11 mouse cellular contexts compared by ENCODE assay signal in genomic region chr5:121340965-121341473, GRCm38 (mm10). TPM values are rescaled to one million over a fixed set of nuclear protein-coding genes. Genes with fewer than 3 reads are reported as not detected.
DNase-seq lines count a peak whose midpoint lies in the region; ATAC-seq and TF ChIP-seq lines count a peak whose summit lies in the region.
"Had no signal": no experiment of that assay in that cellular context is flagged by ENCODE, and none has a peak within 500 bp of the region (broad histone marks: within the 10 kb centered on the region; RNA-seq: fewer than 3 reads in every experiment).

No protein-coding gene starts in this region.

- no peaks in the 10 kb centered on the region for H3K27me3 ChIP-seq in hindbrain, embryonic 11.5 days (ENCODE audit: control insufficient read depth, insufficient read depth, low read length)
- no peaks in the 10 kb centered on the region for H3K27me3 ChIP-seq in hindbrain, embryonic 12.5 days
- no peaks in the 10 kb centered on the region for H3K27me3 ChIP-seq in C2C12 (ENCODE audit: control insufficient read depth, insufficient read depth, insufficient read length)
- H3K27me3 ChIP-seq in limb, embryonic 12.5 days = no peaks in the 10 kb centered on the region

- no peaks in the 10 kb centered on the region for H3K79me3 ChIP-seq in C2C12 (ENCODE audit: low read depth)

- no peak overlapping the region for H3ac ChIP-seq in C2C12 (ENCODE audit: control insufficient read depth, insufficient read length, low read depth)

- H3K4me2 ChIP-seq in hindbrain, embryonic 11.5 days (replicated peaks; ENCODE audit: low read depth, low read length) = no peak overlapping the region
- H3K4me2 ChIP-seq in hindbrain, embryonic 12.5 days (replicated peaks) = no peak overlapping the region
- no peak overlapping the region for H3K4me2 ChIP-seq in limb, embryonic 12.5 days
- H3K4me2 ChIP-seq: midbrain, embryonic 11.5 days had no signal

- H3K79me2 ChIP-seq in C2C12 (ENCODE audit: control insufficient read depth, insufficient read depth) = no peaks in the 10 kb centered on the region

- DNase-seq in hindbrain, embryonic 11.5 days (ENCODE audit: low spot score) = peak; percentile 5
- DNase-seq in embryo, embryonic 10.5 days (ENCODE audit: low spot score) = peak; percentile 69
- DNase-seq in adrenal gland, postnatal 25 days = no peak
- DNase-seq in heart, postnatal 25 days (ENCODE audit: low spot score) = no peak
- no peak for DNase-seq in gastrocnemius, postnatal 14 days
- DNase-seq: heart, postnatal 4 days; right cerebral cortex, postnatal 14 days had no signal

- H3K9me3 ChIP-seq in hindbrain, embryonic 11.5 days (ENCODE audit: control insufficient read depth, low read length) = no peaks in the 10 kb centered on the region
- H3K9me3 ChIP-seq in hindbrain, embryonic 12.5 days (replicated peaks) = no peaks in the 10 kb centered on the region
- H3K9me3 ChIP-seq in limb, embryonic 12.5 days = no peaks in the 10 kb centered on the region

- ATAC-seq in hindbrain, embryonic 11.5 days (ENCODE audit: low FRiP score) = no peak
- no peak for ATAC-seq in hindbrain, embryonic 12.5 days (ENCODE audit: low FRiP score)
- ATAC-seq in limb, embryonic 12.5 days (ENCODE audit: insufficient number of reproducible peaks, insufficient read depth, low FRiP score, low TSS enrichment, low read depth) = peak; percentile 42; the same call in 1 of the 2 replicates

- WGBS in hindbrain, embryonic 11.5 days = 50% methylated on average over 7 of the region's 7 CpGs
- 55% methylated on average over 7 of the region's 7 CpGs for WGBS in hindbrain, embryonic 12.5 days
- WGBS in limb, embryonic 12.5 days = 13% methylated on average over 7 of the region's 7 CpGs

- peaks cover 20% of the 10 kb centered on the region; the same call in 1 of the 2 replicates for H3K36me3 ChIP-seq in hindbrain, embryonic 11.5 days (ENCODE audit: control insufficient read depth, insufficient read depth, low read length)
- peaks cover 95% of the 10 kb centered on the region for H3K36me3 ChIP-seq in hindbrain, embryonic 12.5 days
- peaks cover 34% of the 10 kb centered on the region for H3K36me3 ChIP-seq in C2C12 (ENCODE audit: control insufficient read depth, insufficient read depth)
- H3K36me3 ChIP-seq in limb, embryonic 12.5 days = peaks cover 93% of the 10 kb centered on the region

- H3K4me3 ChIP-seq in hindbrain, embryonic 11.5 days (ENCODE audit: low read depth, low read length) = no peak overlapping the region
- no peak overlapping the region for H3K4me3 ChIP-seq in hindbrain, embryonic 12.5 days
- no peak overlapping the region for H3K4me3 ChIP-seq in C2C12 (ENCODE audit: insufficient read depth, poor library complexity, severe bottlenecking)
- no peak overlapping the region for H3K4me3 ChIP-seq in limb, embryonic 12.5 days (replicated peaks)

- TF ChIP-seq CTCF in C2C12 (IDR thresholded peaks at IDR 0.05; ENCODE audit: control insufficient read depth, insufficient read depth, insufficient read length) = no peak

- H3K9ac ChIP-seq in hindbrain, embryonic 11.5 days (ENCODE audit: low read depth, low read length) = no peak overlapping the region
- no peak overlapping the region for H3K9ac ChIP-seq in hindbrain, embryonic 12.5 days
- H3K9ac ChIP-seq in limb, embryonic 12.5 days (replicated peaks) = no peak overlapping the region

- H3K4me1 ChIP-seq in hindbrain, embryonic 11.5 days (replicated peaks; ENCODE audit: control insufficient read depth, insufficient read depth, low read length) = no peaks in the 10 kb centered on the region
- H3K4me1 ChIP-seq in hindbrain, embryonic 12.5 days = 0 out of 2 replicates have a peak, but pooled peaks cover 3% of the 10 kb centered on the region
- peaks cover 8% of the 10 kb centered on the region for H3K4me1 ChIP-seq in limb, embryonic 12.5 days (replicated peaks)

- intact Hi-C loops in heart, postnatal 25 days (cut with DNase I) = no loop called here
- intact Hi-C loops in gastrocnemius, postnatal 14 days (cut with DNase I; ENCODE audit: low total_unique reads) = no loop called here

- no peak overlapping the region for H3K27ac ChIP-seq in hindbrain, embryonic 11.5 days (ENCODE audit: low read depth, low read length)
- no peak overlapping the region for H3K27ac ChIP-seq in hindbrain, embryonic 12.5 days
- H3K27ac ChIP-seq in limb, embryonic 12.5 days = peak overlapping the region; percentile 26

TF ChIP-seq in C2C12, 6 proteins besides CTCF, POLR2A, EP300 and RAD21:
- TF ChIP-seq MYOD1 (IDR thresholded peaks at IDR 0.05; ENCODE audit: control insufficient read depth, insufficient read length, low read depth) = peak; percentile 14
- no peak for TF ChIP-seq FOSL1 (IDR thresholded peaks at IDR 0.05; ENCODE audit: insufficient read depth, low read length, poor library complexity, severe bottlenecking)
- no peak for TF ChIP-seq CEBPB (IDR thresholded peaks at IDR 0.05; ENCODE audit: low read depth)
- peak; percentile 7 for TF ChIP-seq MAX (IDR thresholded peaks at IDR 0.05)

RNA-seq across cellular contexts. Expression of gene Trafd1, which starts 44.4 kb away (rescaled TPM):
- 76.7 and 84.7 TPM in 2 replicates for polyA plus RNA-seq in hindbrain, embryonic 11.5 days (2014; fragmentation: Nextera tagmentation; extraction: Ambion mirVana)
- 115 and 116 TPM in 2 replicates for polyA plus RNA-seq in hindbrain, embryonic 12.5 days (2016; fragmentation: Nextera tagmentation; extraction: Ambion mirVana)
- polyA plus RNA-seq in C2C12 (2012; fragmentation: generic; extraction: Trizol) = 19.2 TPM
- polyA plus RNA-seq in limb, embryonic 12.5 days (2016; fragmentation: Nextera tagmentation; extraction: Ambion mirVana) = 75.1 and 75.5 TPM in 2 replicates
- total RNA-seq in adrenal gland, postnatal 25 days (2021) = 28.1 and 50.7 TPM in 2 replicates
- total RNA-seq in heart, postnatal 25 days (2021) = 10 to 100 TPM; 48.1 to 51.3 TPM
- 10 to 100 TPM; 34.9 to 35.5 TPM for total RNA-seq in gastrocnemius, postnatal 14 days (2021)

RNA-seq across cellular contexts. Expression of gene Naa25, which starts 56.7 kb away (rescaled TPM):
- 48.9 and 53.3 TPM in 2 replicates for polyA plus RNA-seq in hindbrain, embryonic 11.5 days (2014; fragmentation: Nextera tagmentation; extraction: Ambion mirVana)
- 42.7 and 43.3 TPM in 2 replicates for polyA plus RNA-seq in hindbrain, embryonic 12.5 days (2016; fragmentation: Nextera tagmentation; extraction: Ambion mirVana)
- 16.8 TPM for polyA plus RNA-seq in C2C12 (2012; fragmentation: generic; extraction: Trizol)
- 41.2 and 41.9 TPM in 2 replicates for polyA plus RNA-seq in limb, embryonic 12.5 days (2016; fragmentation: Nextera tagmentation; extraction: Ambion mirVana)
- 35.2 and 38.6 TPM in 2 replicates for total RNA-seq in adrenal gland, postnatal 25 days (2021)
- 10 to 100 TPM; 19.9 TPM for total RNA-seq in heart, postnatal 25 days (2021)
- total RNA-seq in gastrocnemius, postnatal 14 days (2021) = 10 to 100 TPM; 19.9 to 20.5 TPM

Comparison
In these comparisons a context has a peak if more than half of its experiments do, and no peak if none do; other contexts are left out.
1. DNase-seq: peak in hindbrain, embryonic 11.5 days (single experiment) and embryo, embryonic 10.5 days (single experiment); none in adrenal gland, postnatal 25 days (single experiment), heart, postnatal 25 days (single experiment) and gastrocnemius, postnatal 14 days (single experiment).